Mouse (Mus musculus): Measurements from ENCODE around the gene Rtl6. TPM values are rescaled to one million over a fixed set of nuclear protein-coding genes. Genes with fewer than 3 reads are reported as not detected.

The Rtl6 gene
- 1 to 10 TPM; 5.0 to 6.7 TPM for total RNA-seq (2021)
- long read RNA-seq, experiment 1, full-length matches to known transcripts = 22 of 22 reads
- long read RNA-seq, experiment 1, partial matches to known transcripts = 0 of 22 reads
- long read RNA-seq, experiment 1, other reads (novel, unspliced or antisense) = 0 of 22 reads
- long read RNA-seq, experiment 2, full-length matches to known transcripts = 13 of 13 reads
- long read RNA-seq, experiment 2, partial matches to known transcripts = 0 of 13 reads
- long read RNA-seq, experiment 2, other reads (novel, unspliced or antisense) = 0 of 13 reads

DNA sequence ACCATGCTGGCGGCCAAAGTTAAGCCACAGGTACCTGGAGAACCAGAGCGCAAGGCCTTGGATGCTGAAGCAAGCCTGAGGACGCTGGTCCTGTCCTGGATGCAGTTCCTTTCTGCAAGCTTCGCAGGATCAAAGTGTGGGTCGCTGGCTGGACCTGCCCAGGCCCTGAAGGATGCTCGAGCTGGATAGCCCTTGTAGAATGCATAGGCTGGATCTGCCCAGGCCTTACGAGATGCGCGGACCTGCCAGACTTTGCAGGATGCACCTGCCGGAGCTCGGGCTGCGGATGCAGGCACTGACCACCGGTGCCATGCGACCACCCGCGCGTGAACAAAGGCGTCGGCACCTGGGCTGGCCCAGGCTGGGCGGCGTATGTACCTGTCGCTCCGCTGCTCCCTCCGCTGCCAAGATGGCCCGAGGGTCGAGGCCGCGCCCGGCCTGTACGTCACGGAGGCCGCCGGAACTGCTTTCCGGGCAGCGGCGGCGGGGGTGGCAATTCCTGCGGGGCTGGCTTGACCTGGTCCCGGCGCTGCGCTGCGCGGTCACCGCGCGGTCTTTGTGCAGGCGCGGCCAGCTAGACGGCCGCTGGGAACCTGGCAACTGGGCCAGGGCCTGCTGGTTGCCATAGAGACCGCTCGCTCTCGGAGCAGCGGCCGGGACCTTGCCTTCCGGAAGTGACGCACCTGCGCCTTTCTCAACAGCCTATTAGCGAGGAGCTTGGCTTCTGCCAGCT, at the start of gene Rtl6:
Gene Rtl6 (minus strand): TSS at position 635 of the 733 bp plus-strand sequence.
- peak; percentile 84 for DNase-seq

- DNase-seq = no peak
Measured at GRCm38 (mm10) chr15:84603267-84603963, 45.8 kb upstream of the Rtl6 start.

DNA sequence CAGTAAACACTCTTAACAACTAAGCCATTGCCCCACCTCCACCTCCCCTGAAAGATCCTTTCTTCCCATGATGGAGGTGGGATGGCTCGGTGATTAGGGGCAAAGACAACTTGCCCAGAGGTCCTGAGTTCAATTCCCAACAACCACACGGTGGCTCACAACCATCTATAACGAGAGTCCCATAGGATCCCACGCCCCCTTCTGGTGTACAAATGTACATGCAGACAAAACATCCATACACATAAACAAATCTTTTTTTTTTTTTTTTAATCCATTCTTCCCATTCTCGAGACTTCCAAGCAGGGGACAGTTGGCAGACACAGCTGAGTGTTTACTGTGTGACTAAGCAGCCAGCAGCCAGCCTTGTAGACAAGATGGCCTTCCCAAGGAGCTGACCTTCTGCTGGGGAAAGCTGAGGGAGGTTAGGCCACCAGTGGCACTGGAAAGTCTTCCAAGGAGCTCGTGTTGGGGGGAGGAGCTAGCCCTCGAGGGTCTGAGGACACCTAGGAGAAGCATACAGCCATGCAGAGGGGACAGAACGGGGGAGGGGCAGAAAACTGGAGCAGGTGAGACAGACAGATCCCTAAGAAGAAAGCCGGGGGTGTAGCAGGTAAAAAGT, 43.5 kb upstream of the Rtl6 start:
- no peak for DNase-seq

- no peak for DNase-seq
Measured at GRCm38 (mm10) chr15:84598911-84599310, 41.3 kb upstream of the Rtl6 start.

DNA sequence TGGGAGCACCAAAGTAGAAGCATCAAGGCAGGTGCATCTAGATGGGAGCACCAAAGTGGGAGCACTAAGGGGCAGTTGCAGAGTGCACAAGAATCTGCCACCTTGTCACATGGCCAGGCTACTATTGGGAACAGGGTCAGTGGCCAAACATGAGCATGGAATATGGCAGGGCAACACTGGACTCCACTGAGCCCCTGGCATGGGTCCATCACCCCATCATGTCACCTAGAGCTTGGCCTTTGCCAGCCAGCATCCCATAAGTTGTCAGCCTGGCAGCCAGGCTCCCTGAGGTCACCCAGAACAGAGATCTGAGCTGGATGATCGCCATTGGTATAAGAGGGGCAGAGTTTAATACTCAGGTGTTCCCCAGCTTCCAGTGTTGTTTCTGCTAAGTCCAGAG, 40.2 kb upstream of the Rtl6 start:
- no peak for DNase-seq

DNA sequence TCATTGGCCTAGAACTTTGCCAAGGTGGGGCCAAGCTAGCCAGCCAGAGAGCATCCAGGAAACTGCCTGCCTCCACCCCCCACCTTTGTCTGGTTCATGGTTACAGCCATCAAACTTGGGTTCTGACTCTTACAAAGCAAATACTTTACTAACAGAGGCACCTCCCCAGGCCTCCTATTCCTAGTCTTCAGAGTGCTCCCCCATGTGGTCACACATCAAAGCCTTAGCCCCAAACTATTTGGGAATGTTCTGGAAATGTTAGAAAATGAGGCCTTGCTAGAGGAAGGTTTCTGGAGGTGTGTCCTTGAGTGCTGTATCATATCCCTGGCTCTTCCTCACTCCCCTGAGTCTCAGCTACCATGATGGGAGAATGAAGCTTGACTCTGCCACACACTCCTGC, 39.4 kb upstream of the Rtl6 start:
- no peak for DNase-seq

GRCm38 (mm10) chr15:84595241-84595945, 37.8 kb upstream of the Rtl6 start:
- no peak for DNase-seq

- no peak for DNase-seq
Measured at GRCm38 (mm10) chr15:84593514-84593913, 35.9 kb upstream of the Rtl6 start.

GRCm38 (mm10) chr15:84592240-84592639, 34.6 kb upstream of the Rtl6 start:
- DNase-seq = no peak

- DNase-seq = no peak
Measured at GRCm38 (mm10) chr15:84591573-84592139, 34.0 kb upstream of the Rtl6 start.

GRCm38 (mm10) chr15:84588371-84588821, 30.8 kb upstream of the Rtl6 start:
- no peak for DNase-seq

GRCm38 (mm10) chr15:84578607-84579006, 21.0 kb upstream of the Rtl6 start:
- DNase-seq = no peak

- no peak for DNase-seq
Measured at GRCm38 (mm10) chr15:84577019-84577418, 19.4 kb upstream of the Rtl6 start.

DNA sequence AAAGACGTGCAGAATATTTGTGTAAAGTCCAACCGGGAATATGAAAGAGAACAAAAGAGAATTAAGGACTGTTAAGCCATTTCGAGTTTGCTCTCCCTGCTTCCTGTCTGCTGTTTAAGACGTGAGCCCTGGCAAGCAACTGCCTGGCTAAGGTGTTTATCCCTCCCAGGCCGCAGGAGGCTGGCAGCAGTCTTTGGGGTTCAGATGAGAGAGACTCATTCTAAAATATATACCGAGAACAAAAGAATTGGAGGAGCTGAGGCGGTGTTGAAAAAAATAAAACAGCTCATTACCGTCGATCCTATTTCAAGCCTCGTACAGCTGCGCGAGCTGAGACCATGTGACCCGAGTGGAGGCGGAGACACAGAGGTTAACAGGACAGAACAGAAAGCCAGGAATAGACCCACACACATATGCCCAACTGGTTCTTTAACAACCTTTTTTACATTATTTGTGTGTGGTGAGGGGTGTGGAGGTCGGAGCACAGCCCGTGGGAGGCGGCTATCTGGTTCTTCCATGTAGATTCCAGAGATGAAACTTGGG, 9.0 kb upstream of the Rtl6 start:
- no peak for DNase-seq

DNA sequence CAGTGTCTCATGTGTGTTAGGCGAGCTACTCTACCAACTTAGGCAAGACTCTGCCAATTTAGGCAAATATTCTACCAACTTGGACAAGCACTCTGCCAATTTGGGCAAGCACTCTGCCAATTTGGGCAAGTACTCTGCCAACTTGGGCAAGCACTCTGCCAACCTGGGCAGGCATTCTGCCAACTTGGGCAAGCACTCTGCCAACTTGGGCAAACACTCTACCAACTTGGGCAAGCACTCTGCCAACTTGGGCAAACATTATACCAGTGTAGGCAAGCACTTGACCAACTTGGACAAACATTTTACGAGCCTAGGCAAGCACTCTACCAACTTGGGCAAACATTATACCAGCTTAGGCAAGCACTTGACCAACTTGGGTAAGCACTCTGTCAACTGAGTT, 3.9 kb upstream of the Rtl6 start:
- no peak for DNase-seq

DNA sequence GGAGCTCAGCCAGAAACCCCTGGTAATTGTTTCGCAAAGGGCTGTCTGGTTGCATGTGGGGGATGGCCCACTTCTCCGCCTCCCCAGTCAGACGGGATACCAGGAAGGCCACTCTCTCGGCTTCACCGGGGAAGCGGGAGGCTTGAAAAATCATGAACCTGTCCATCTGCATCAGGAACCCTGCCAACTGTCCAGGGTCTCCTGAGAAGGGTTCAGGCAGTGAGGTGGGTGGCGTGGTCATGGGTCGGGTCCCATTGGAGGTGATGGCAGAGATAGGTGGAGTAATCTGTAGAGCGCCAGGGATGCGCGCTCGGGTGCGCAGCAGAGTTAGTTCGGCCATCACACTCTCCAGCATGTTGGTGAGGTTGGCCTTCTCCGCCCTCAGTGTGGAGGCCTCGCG, 949 bp downstream of the Rtl6 start:
- DNase-seq = no peak

GRCm38 (mm10) chr15:84551065-84551464, 6.6 kb downstream of the Rtl6 start:
- no peak for DNase-seq

- DNase-seq = no peak
Measured at GRCm38 (mm10) chr15:84549291-84549797, 8.3 kb downstream of the Rtl6 start.

DNA sequence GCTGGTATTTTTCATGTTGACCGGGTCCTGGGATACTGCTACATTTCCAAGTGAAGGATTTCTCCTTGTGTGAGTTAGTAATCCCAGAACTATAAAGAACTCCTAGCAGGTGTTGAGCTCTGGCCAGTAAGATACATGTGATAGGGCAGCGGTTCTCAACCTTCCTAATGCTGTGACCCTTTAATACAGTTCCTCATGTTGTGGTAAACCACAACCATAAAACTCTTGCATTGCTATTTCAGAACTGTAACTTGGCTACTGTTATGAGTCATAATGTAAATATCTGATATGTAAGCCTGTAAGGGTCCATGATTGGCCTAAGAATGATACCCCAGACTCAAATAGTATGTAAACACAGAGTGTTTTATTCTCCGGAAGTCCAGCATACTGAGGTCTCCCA, 11.6 kb downstream of the Rtl6 start:
- no peak for DNase-seq

- no peak for DNase-seq
Measured at GRCm38 (mm10) chr15:84541175-84541574, 16.4 kb downstream of the Rtl6 start.

DNA sequence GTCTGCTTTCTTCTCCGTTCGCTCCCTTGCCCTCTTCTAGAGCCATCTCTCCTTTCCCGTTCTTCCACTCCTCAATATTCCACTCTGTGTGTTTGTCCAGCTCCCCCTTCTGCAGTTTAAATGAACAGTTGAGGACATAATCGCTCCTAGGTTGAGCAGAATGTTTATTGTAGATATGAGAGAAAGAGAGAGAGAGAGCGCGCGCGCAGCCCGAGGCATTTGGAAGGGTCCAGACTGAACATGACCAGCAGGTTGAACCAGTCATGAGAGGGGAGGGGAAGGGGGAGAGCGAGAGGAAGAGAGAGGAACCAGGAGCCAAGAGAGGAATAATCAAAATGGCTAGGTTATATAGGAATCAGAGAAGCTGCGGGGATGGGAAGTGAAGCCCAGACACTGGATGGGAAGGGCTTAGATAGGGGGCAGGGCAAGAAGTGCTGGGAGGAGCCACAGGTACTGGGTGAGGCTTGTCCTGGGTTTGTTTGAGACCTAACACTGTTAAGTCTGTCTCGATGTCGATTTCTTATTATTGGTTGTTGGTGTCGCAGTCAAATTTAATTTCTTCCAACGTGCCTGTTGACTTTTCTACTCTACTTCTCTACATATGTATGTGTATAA, 18.5 kb downstream of the Rtl6 start:
- DNase-seq = no peak
